Mouse (Mus musculus): ENCODE measurements around the gene Gm29776. TPM values are rescaled to one million over a fixed set of nuclear protein-coding genes. Genes with fewer than 3 reads are reported as not detected.

Gm29776 gene
- total RNA-seq (2023), result not detected

DNA sequence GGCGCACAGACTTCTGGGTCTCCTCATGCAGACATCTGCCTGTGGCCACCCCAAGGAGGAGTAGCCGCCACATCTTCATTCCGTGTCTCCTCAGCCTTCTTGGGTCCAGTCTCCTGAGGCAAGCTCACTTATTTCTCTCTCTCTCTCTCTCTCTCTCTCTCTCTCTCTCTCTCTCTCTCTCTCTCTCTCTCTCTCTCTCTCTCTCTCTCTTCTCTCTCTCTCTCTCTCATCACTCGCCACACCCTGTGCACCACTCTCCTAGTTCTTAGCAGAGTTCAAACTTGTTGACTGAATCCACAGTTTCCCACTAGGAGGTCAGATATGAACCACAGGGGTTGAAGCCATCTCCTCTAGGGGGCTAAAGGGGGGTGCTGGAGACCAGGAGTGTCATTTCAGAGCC is at the start of gene Gm29776:
Gene Gm29776 (minus strand): TSS at position 101 of the 400 bp plus-strand sequence.

DNA sequence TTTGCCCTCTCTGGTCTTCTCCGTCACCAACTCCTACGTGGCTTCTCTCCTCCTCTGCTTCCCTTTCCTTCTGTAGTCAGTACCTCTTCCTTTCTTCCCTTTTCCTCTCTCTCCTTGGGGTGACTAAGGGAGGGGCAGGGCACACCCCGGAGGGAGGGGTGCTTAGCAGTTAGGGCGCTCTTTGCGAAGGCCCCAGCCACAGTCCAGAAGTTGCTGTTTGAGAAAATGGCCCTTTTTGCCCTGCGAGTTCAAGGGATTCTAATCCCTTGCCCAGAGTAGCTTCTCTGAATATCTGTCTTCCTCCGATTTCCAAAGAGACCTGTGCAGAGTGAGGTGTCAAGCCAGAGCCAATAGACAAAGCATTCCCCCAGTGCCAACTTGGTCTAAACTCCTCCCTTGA is 13.4 kb upstream of the Gm29776 start, which contains the start of gene Cebpe:
Gene Cebpe (minus strand): TSS at position 101 of the 400 bp plus-strand sequence.

DNA sequence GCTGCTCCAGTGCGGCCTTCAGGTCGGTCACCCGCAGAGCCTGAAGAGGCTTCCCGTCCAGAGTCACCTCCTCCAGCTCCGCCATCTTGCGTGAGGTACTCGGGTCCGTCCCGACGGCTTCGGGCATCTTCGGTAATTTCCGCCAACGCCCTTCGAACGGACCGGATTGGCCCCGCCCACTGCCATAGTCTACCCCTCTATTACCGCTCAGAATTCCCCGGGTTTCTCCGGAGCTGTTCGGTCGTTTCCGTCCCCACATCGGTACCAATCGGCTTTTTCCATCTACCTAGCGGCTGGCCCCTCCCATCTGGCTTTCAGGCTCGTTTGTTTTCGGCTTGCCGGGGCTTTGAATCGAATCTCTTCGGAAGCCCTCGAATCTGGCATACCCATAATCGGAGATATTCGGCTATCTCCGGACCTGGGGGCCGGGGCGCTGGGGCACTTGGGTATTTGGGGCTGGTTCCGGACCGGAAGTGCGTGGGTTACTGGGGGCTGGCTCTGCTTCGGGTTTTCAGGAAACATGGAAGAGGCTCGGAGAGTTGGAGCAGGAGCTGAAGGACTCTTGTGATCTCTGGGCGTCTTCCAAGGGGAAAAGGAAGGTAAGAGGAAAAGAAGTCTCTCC is 12.0 kb downstream of the Gm29776 start, which contains the start of gene Acin1:
Gene Acin1 (minus strand): TSS at position 410 of the 622 bp plus-strand sequence.

DNA sequence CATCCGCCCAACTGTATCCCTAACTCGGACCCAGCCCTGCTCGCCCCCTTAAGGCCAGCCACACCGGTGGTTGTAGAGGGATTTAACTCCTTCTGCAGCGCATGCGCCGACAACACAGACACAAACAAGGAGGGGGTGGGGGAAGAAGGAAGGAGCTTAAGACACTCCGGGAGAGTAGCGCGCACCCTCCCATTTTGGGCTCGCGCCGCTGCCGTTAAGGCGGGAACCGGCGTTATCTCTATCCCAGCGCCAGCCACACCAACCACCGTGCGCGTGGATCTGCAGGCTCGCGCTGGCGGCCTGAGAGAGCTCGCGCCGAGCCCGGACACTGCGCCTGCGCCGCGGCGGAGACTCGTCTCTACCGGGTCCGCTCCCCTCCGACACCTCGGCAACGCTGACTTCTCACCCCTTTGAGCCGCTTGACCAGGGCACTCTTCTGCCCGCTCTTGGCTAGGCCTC is 12.5 kb downstream of the Gm29776 start, which contains the start of gene 1700123O20Rik:
Gene 1700123O20Rik (plus strand): TSS at position 154 of the 459 bp plus-strand sequence.

Other genes with a start within 250 kb of the Gm29776 start
- gene Lrp10, start 234.7 kb downstream of the Gm29776 start, total RNA-seq (2023), result 100 to 1,000 TPM; 109 to 130 TPM
- gene Rem2, start 222.7 kb downstream of the Gm29776 start, total RNA-seq (2023), result not detected
- 10 to 100 TPM; 13.4 to 14.5 TPM for gene Prmt5, start 181.3 kb downstream of the Gm29776 start, total RNA-seq (2023)
- gene Haus4, start 144.2 kb downstream of the Gm29776 start, total RNA-seq (2023), result 1 to 10 TPM; 7.1 to 7.4 TPM
- gene Ajuba, start 121.3 kb downstream of the Gm29776 start, total RNA-seq (2023), result under 1 TPM; 0.79 to 0.84 TPM
- gene 4931414P19Rik, start 92.8 kb downstream of the Gm29776 start, total RNA-seq (2023), result 1 to 10 TPM; 6.6 to 7.8 TPM
- gene Psmb5, start 80.8 kb downstream of the Gm29776 start, total RNA-seq (2023), result 10 to 100 TPM; 63.1 to 66.7 TPM
- gene Psmb11, start 77.4 kb downstream of the Gm29776 start, total RNA-seq (2023), result not detected
- gene Gm17606, start 57.9 kb downstream of the Gm29776 start, total RNA-seq (2023), result not detected
- 1 to 10 TPM in 1 of 2 experiments, under 1 TPM in 1; 0.76 to 2.9 TPM for gene Cdh24, start 57.5 kb downstream of the Gm29776 start, total RNA-seq (2023)
- 10 to 100 TPM; 22.4 to 23.1 TPM for gene 1700123O20Rik, start 12.6 kb downstream of the Gm29776 start, total RNA-seq (2023)
- 100 to 1,000 TPM; 302 to 334 TPM for gene Acin1, start 11.9 kb downstream of the Gm29776 start, total RNA-seq (2023)
- gene Cebpe, start 13.3 kb upstream of the Gm29776 start, total RNA-seq (2023), result 1 to 10 TPM; 1.4 to 2.4 TPM
- gene Slc7a8, start 83.1 kb upstream of the Gm29776 start, total RNA-seq (2023), result 10 to 100 TPM; 33.9 to 35.1 TPM
- gene Rnf212b, start 115.3 kb upstream of the Gm29776 start, total RNA-seq (2023), result not detected
- 10 to 100 TPM in 1 of 2 experiments, 1 to 10 TPM in 1; 8.8 to 10.4 TPM for gene Homez, start 172.1 kb upstream of the Gm29776 start, total RNA-seq (2023)
- 1 to 10 TPM; 4.9 to 7.5 TPM for gene Ppp1r3e, start 178.7 kb upstream of the Gm29776 start, total RNA-seq (2023)
- gene Bcl2l2, start 184.5 kb upstream of the Gm29776 start, total RNA-seq (2023), result 10 to 100 TPM; 10.5 to 18.6 TPM
- 1 to 10 TPM; 1.5 to 2.0 TPM for gene Gm20521, start 184.6 kb upstream of the Gm29776 start, total RNA-seq (2023)
- gene Pabpn1, start 193.7 kb upstream of the Gm29776 start, total RNA-seq (2023), result 100 to 1,000 TPM; 173 to 176 TPM
- 1 to 10 TPM; 5.2 to 7.3 TPM for gene Slc22a17, start 214.3 kb upstream of the Gm29776 start, total RNA-seq (2023)
- gene Efs, start 227.3 kb upstream of the Gm29776 start, total RNA-seq (2023), result not detected
- gene Il25, start 233.9 kb upstream of the Gm29776 start, total RNA-seq (2023), result not detected
- not detected for gene Cmtm5, start 237.4 kb upstream of the Gm29776 start, total RNA-seq (2023)

Data from monocyte, adult 59 days (primary cell).